Mouse (Mus musculus) cerebral cortex, adult 2 months (tissue): ENCODE results near the gene Tepsin.

Source experiments
- WGBS: fragments of 180-500 bp; shearing (Covaris S2); methylation state at CpG from one replicate; pipeline ENCODE4 v1.1.7; 2018; 5-methylcytosine and 5-hydroxymethylcytosine counted together

The Tepsin gene

GRCm38 (mm10) chr11:120064668-120065040, 33.9 kb downstream of the Tepsin start:
- WGBS: 93% methylated on average over 11 of the region's 11 CpGs

GRCm38 (mm10) chr11:120064006-120064667, 34.4 kb downstream of the Tepsin start:
- 85% methylated on average over 13 of the region's 13 CpGs for WGBS

GRCm38 (mm10) chr11:120063326-120063725, 35.2 kb downstream of the Tepsin start:
- 82% methylated on average over 5 of the region's 5 CpGs for WGBS

GRCm38 (mm10) chr11:120060634-120061033, 37.9 kb downstream of the Tepsin start:
- 61% methylated on average over 8 of the region's 8 CpGs for WGBS

- 85% methylated on average over 12 of the region's 12 CpGs for WGBS
Observed at GRCm38 (mm10) chr11:120055953-120056732, 42.4 kb downstream of the Tepsin start.

- WGBS: 94% methylated on average over 4 of the region's 4 CpGs
Observed at GRCm38 (mm10) chr11:120053846-120054245, 44.7 kb downstream of the Tepsin start.

GRCm38 (mm10) chr11:120052274-120052673, 46.3 kb downstream of the Tepsin start:
- WGBS: 52% methylated on average over 9 of the region's 9 CpGs

- 42% methylated on average over 14 of the region's 14 CpGs for WGBS
Observed at GRCm38 (mm10) chr11:120051124-120051811, 47.3 kb downstream of the Tepsin start.

GRCm38 (mm10) chr11:120049067-120049466, 49.5 kb downstream of the Tepsin start:
- WGBS: 78% methylated on average over 8 of the region's 8 CpGs

GRCm38 (mm10) chr11:120048252-120048556, 50.3 kb downstream of the Tepsin start:
- WGBS: 9% methylated on average over 23 of the region's 23 CpGs

- WGBS: 11% methylated on average over 23 of the region's 23 CpGs
Observed at GRCm38 (mm10) chr11:120047531-120048251, 50.8 kb downstream of the Tepsin start.

GRCm38 (mm10) chr11:120046553-120047191, 51.9 kb downstream of the Tepsin start, which contains the start of gene Aatk:
Gene Aatk (minus strand): TSS chr11:120047167.
- WGBS: 1% methylated on average over 63 of the region's 63 CpGs

GRCm38 (mm10) chr11:120045839-120046552, 52.5 kb downstream of the Tepsin start:
- WGBS: 17% methylated on average over 11 of the region's 11 CpGs

GRCm38 (mm10) chr11:120045341-120045740, 53.2 kb downstream of the Tepsin start:
- 39% methylated on average over 4 of the region's 4 CpGs for WGBS

GRCm38 (mm10) chr11:120042141-120042838, 56.2 kb downstream of the Tepsin start:
- WGBS: 36% methylated on average over 7 of the region's 7 CpGs

GRCm38 (mm10) chr11:120041191-120042123, 57.1 kb downstream of the Tepsin start:
- WGBS: 38% methylated on average over 13 of the region's 13 CpGs
